Mouse (Mus musculus) liver, adult 2 months (tissue): ENCODE data around the gene Gm26566.
"Not testable (repeated sequence)": the region's sequence is repeated elsewhere in the genome, so short reads cannot be mapped to it uniquely, and the experiment has no call there.

ENCODE experiments used
- CTCF ChIP-seq: fragments of 200-500 bp; IDR thresholded peaks from 2 replicates; pipeline ENCODE4 v1.5.1; 2011; ENCODE audit warnings: low read depth, low read length, control low read depth
- POLR2A ChIP-seq: fragments of 200-500 bp; IDR thresholded peaks from 2 replicates; pipeline ENCODE4 v1.6.1; 2011; ENCODE audit warnings: low read length, control low read depth; ENCODE audit not compliant: insufficient read depth; ENCODE audit errors: extremely low read depth

- TF ChIP-seq POLR2A, CTCF: not testable (repeated sequence)
These were observed 38.1 kb downstream of the Gm26566 start, which contains the start of gene Gm13283 for GRCm38 (mm10) chr4:88759610-88760268.
